Mouse (Mus musculus) liver, embryonic 15.5 days (tissue): Measurements from ENCODE around the gene Oas1g. TPM values are rescaled to one million over a fixed set of nuclear protein-coding genes. Genes with fewer than 3 reads are reported as not detected.
"Not testable (repeated sequence)": the region's sequence is repeated elsewhere in the genome, so short reads cannot be mapped to it uniquely, and the experiment has no call there.

Source experiments
- ATAC-seq: fragments of 200-750 bp; cut with Nextera tagmentation; 2 replicates; pipeline ENCODE4 v1.8.0; 2017; ENCODE audit warnings: moderate number of reproducible peaks, mild to moderate bottlenecking, moderate library complexity; ENCODE audit not compliant: insufficient read depth
- H3K27ac ChIP-seq: fragments of 300-500 bp; sonication (generic); replicated peaks from 2 replicates; pipeline ENCODE4 v1.5.1; 2015; ENCODE audit warnings: mild to moderate bottlenecking, inconsistent platforms
- H3K27me3 ChIP-seq: fragments of 300-500 bp; sonication (generic); 2 replicates; pipeline ENCODE4 v1.6.1; 2015; ENCODE audit warnings: mild to moderate bottlenecking, inconsistent platforms
- H3K36me3 ChIP-seq: fragments of 300-500 bp; sonication (generic); replicated peaks from 2 replicates; pipeline ENCODE4 v1.6.1; 2015; ENCODE audit warnings: moderate library complexity, mild to moderate bottlenecking, inconsistent platforms
- H3K4me1 ChIP-seq: fragments of 300-500 bp; sonication (generic); replicated peaks from 2 replicates; pipeline ENCODE4 v1.6.1; 2015; ENCODE audit warnings: inconsistent platforms
- H3K4me2 ChIP-seq: fragments of 300-500 bp; sonication (generic); 2 replicates; pipeline ENCODE4 v1.6.1; 2015; ENCODE audit warnings: moderate library complexity, mild to moderate bottlenecking, inconsistent platforms
- H3K4me3 ChIP-seq: fragments of 300-500 bp; sonication (generic); replicated peaks from 2 replicates; pipeline ENCODE4 v1.5.1; 2015; ENCODE audit warnings: mild to moderate bottlenecking, inconsistent platforms
- H3K9ac ChIP-seq: fragments of 300-500 bp; sonication (generic); 2 replicates; pipeline ENCODE4 v1.6.1; 2015; ENCODE audit warnings: moderate library complexity, mild to moderate bottlenecking, inconsistent platforms
- H3K9me3 ChIP-seq: fragments of 300-500 bp; sonication (generic); replicated peaks from 2 replicates; pipeline ENCODE4 v1.6.1; 2016; ENCODE audit warnings: inconsistent platforms
- WGBS: fragments of 180-500 bp; shearing (Covaris S2); methylation state at CpG from one replicate; pipeline ENCODE4 v1.1.7; 2015; ENCODE audit warnings: mixed read lengths; ENCODE audit not compliant: insufficient replicate concordance; 5-methylcytosine and 5-hydroxymethylcytosine counted together
- polyA plus RNA-seq: library from polyadenylated mRNA; unstranded; fragments of >200 nt; fragmentation: Nextera tagmentation; extraction: Ambion mirVana; gene quantifications from 2 replicates; pipeline ENCODE4 v1.2.1, GENCODE M21; 2015

Oas1g gene
- polyA plus RNA-seq, 1 experiment from 2014 or later, result 1.1 TPM

GRCm38 (mm10) chr5:120902056-120902455, 14.6 kb upstream of the Oas1g start:
- no peak overlapping the region for H3K9ac ChIP-seq
- no peak overlapping the region for H3K4me2 ChIP-seq
- no peak overlapping the region for H3K4me3 ChIP-seq
- WGBS, result 77% methylated on average over 5 of the region's 5 CpGs
- H3K36me3 ChIP-seq, result no peaks in the 10 kb centered on the region
- H3K27me3 ChIP-seq, result no peaks in the 10 kb centered on the region
- H3K4me1 ChIP-seq, result no peaks in the 10 kb centered on the region
- H3K9me3 ChIP-seq, result no peaks in the 10 kb centered on the region
- no peak overlapping the region for H3K27ac ChIP-seq
- ATAC-seq, result no peak

GRCm38 (mm10) chr5:120900666-120901065, 13.3 kb upstream of the Oas1g start:
- H3K27ac ChIP-seq, result no peak overlapping the region
- H3K36me3 ChIP-seq, result no peaks in the 10 kb centered on the region
- H3K27me3 ChIP-seq, result no peaks in the 10 kb centered on the region
- ATAC-seq, result no peak
- H3K4me3 ChIP-seq, result no peak overlapping the region
- H3K4me1 ChIP-seq, result no peaks in the 10 kb centered on the region
- no peak overlapping the region for H3K9ac ChIP-seq
- WGBS, result 23% methylated on average over 1 of the region's 1 CpGs
- no peak overlapping the region for H3K4me2 ChIP-seq
- no peaks in the 10 kb centered on the region for H3K9me3 ChIP-seq

GRCm38 (mm10) chr5:120898726-120899125, 11.3 kb upstream of the Oas1g start:
- Histone ChIP-seq H3K9ac (no peak overlapping the region), H3K36me3 (no peaks in the 10 kb centered on the region), H3K4me1 (no peaks in the 10 kb centered on the region), H3K9me3 (no peaks in the 10 kb centered on the region), H3K27ac (no peak overlapping the region), H3K4me3 (no peak overlapping the region), H3K27me3 (no peaks in the 10 kb centered on the region), H3K4me2 (no peak overlapping the region)
- ATAC-seq, result no peak

- no peak for ATAC-seq
- Histone ChIP-seq H3K9ac (no peak overlapping the region), H3K4me1 (no peaks in the 10 kb centered on the region), H3K27me3 (no peaks in the 10 kb centered on the region), H3K36me3 (no peaks in the 10 kb centered on the region), H3K9me3 (no peaks in the 10 kb centered on the region), H3K4me3 (no peak overlapping the region), H3K4me2 (no peak overlapping the region), H3K27ac (no peak overlapping the region)
- WGBS, result 73% methylated on average over 6 of the region's 6 CpGs
Observed at GRCm38 (mm10) chr5:120898307-120898706, 10.9 kb upstream of the Oas1g start.

GRCm38 (mm10) chr5:120895231-120895900, 8.0 kb upstream of the Oas1g start:
- no peak overlapping the region for H3K9ac ChIP-seq
- H3K27me3 ChIP-seq, result no peaks in the 10 kb centered on the region
- no peak overlapping the region for H3K4me3 ChIP-seq
- no peak for ATAC-seq
- H3K27ac ChIP-seq, result no peak overlapping the region
- no peaks in the 10 kb centered on the region for H3K4me1 ChIP-seq
- H3K9me3 ChIP-seq, result no peaks in the 10 kb centered on the region
- no peaks in the 10 kb centered on the region for H3K36me3 ChIP-seq
- no peak overlapping the region for H3K4me2 ChIP-seq
- WGBS, result 69% methylated on average over 11 of the region's 11 CpGs

GRCm38 (mm10) chr5:120894692-120895091, 7.3 kb upstream of the Oas1g start:
- H3K36me3 ChIP-seq, H3K4me1 ChIP-seq, H3K9ac ChIP-seq, H3K27ac ChIP-seq, H3K9me3 ChIP-seq, H3K4me3 ChIP-seq, ATAC-seq, H3K27me3 ChIP-seq, H3K4me2 ChIP-seq: not testable (repeated sequence)
- 46% methylated on average over 2 of the region's 2 CpGs for WGBS

GRCm38 (mm10) chr5:120893866-120894265, 6.5 kb upstream of the Oas1g start:
- H3K9ac ChIP-seq, H3K4me2 ChIP-seq, H3K9me3 ChIP-seq, H3K36me3 ChIP-seq, H3K27ac ChIP-seq, H3K4me3 ChIP-seq, H3K27me3 ChIP-seq, ATAC-seq, H3K4me1 ChIP-seq: not testable (repeated sequence)
- WGBS, result 70% methylated on average over 4 of the region's 4 CpGs

- Histone ChIP-seq H3K4me2 (no peak overlapping the region), H3K27ac (no peak overlapping the region), H3K4me3 (no peak overlapping the region), H3K4me1 (no peaks in the 10 kb centered on the region), H3K9ac (no peak overlapping the region), H3K27me3 (no peaks in the 10 kb centered on the region), H3K36me3 (no peaks in the 10 kb centered on the region), H3K9me3 (no peaks in the 10 kb centered on the region)
- 51% methylated on average over 2 of the region's 2 CpGs for WGBS
- ATAC-seq, result no peak
Observed at GRCm38 (mm10) chr5:120892243-120892660, 4.8 kb upstream of the Oas1g start.

GRCm38 (mm10) chr5:120891566-120892242, 4.3 kb upstream of the Oas1g start:
- not testable (repeated sequence) for H3K36me3 ChIP-seq, H3K9me3 ChIP-seq, H3K27me3 ChIP-seq, H3K4me2 ChIP-seq, ATAC-seq, H3K9ac ChIP-seq, H3K4me1 ChIP-seq, H3K27ac ChIP-seq, H3K4me3 ChIP-seq
- WGBS, result 41% methylated on average over 2 of the region's 2 CpGs

- ATAC-seq, result no peak
- Histone ChIP-seq H3K9ac (no peak overlapping the region), H3K36me3 (no peaks in the 10 kb centered on the region), H3K4me3 (no peak overlapping the region), H3K4me2 (no peak overlapping the region), H3K9me3 (no peaks in the 10 kb centered on the region), H3K4me1 (no peaks in the 10 kb centered on the region), H3K27ac (no peak overlapping the region), H3K27me3 (no peaks in the 10 kb centered on the region)
- 22% methylated on average over 3 of the region's 3 CpGs for WGBS
Observed at GRCm38 (mm10) chr5:120890991-120891390, 3.6 kb upstream of the Oas1g start.

- H3K36me3 ChIP-seq, result no peaks in the 10 kb centered on the region
- 70% methylated on average over 2 of the region's 2 CpGs for WGBS
- no peaks in the 10 kb centered on the region for H3K27me3 ChIP-seq
Observed at GRCm38 (mm10) chr5:120890026-120890425, 2.6 kb upstream of the Oas1g start.

More at GRCm38 (mm10) chr5:120890026-120890425, 2.6 kb upstream of the Oas1g start:
- H3K9ac ChIP-seq, result no peak overlapping the region
- H3K27ac ChIP-seq, result no peak overlapping the region
- no peaks in the 10 kb centered on the region for H3K9me3 ChIP-seq
- H3K4me2 ChIP-seq, result no peak overlapping the region
- no peak for ATAC-seq
- H3K4me1 ChIP-seq, result no peaks in the 10 kb centered on the region
- no peak overlapping the region for H3K4me3 ChIP-seq
